Mouse (Mus musculus) kidney, postnatal 0 days (tissue): ENCODE results near the gene Spsb1. TPM values are rescaled to one million over a fixed set of nuclear protein-coding genes. Genes with fewer than 3 reads are reported as not detected.
A peak's percentile ranks its signal among the peaks of the same experiment; 100 is the strongest.

Source experiments
- ATAC-seq: fragments of 200-750 bp; cut with Nextera tagmentation; replicated peaks from 2 replicates; pipeline ENCODE4 v1.8.0; 2017; ENCODE audit warnings: low read depth, moderate number of reproducible peaks, moderate TSS enrichment, moderate library complexity; ENCODE audit not compliant: low FRiP score
- DNase-seq: peaks from one replicate; pipeline ENCODE4 v3.0.0-alpha.2; 2016; ENCODE audit warnings: low spot score
- H3K27ac ChIP-seq: fragments of 300-500 bp; sonication (generic); 2 replicates; pipeline ENCODE4 v1.5.1; 2014; ENCODE audit warnings: mild to moderate bottlenecking
- H3K27me3 ChIP-seq: fragments of 300-500 bp; sonication (generic); 2 replicates; pipeline ENCODE4 v1.6.1; 2014; ENCODE audit warnings: low read length, mixed read lengths; ENCODE audit not compliant: insufficient read depth
- H3K36me3 ChIP-seq: fragments of 300-500 bp; sonication (generic); 2 replicates; pipeline ENCODE4 v1.6.1; 2014; ENCODE audit warnings: low read length, mixed read lengths; ENCODE audit not compliant: insufficient read depth
- H3K4me1 ChIP-seq: fragments of 300-500 bp; sonication (generic); replicated peaks from 2 replicates; pipeline ENCODE4 v1.6.1; 2014; ENCODE audit warnings: antibody characterized with exemption, low read length, mixed read lengths; ENCODE audit not compliant: insufficient read depth
- H3K4me2 ChIP-seq: fragments of 300-500 bp; sonication (generic); 2 replicates; pipeline ENCODE4 v1.6.1; 2014; ENCODE audit warnings: mild to moderate bottlenecking, low read length, moderate library complexity, mixed read lengths
- H3K4me3 ChIP-seq: fragments of 300-500 bp; sonication (generic); replicated peaks from 2 replicates; pipeline ENCODE4 v1.5.1; 2014; ENCODE audit warnings: low read depth, low read length
- H3K9ac ChIP-seq: fragments of 300-500 bp; sonication (generic); 2 replicates; pipeline ENCODE4 v1.6.1; 2014; ENCODE audit warnings: low read depth, low read length
- H3K9me3 ChIP-seq: fragments of 300-500 bp; sonication (generic); replicated peaks from 2 replicates; pipeline ENCODE4 v1.6.1; 2016; ENCODE audit warnings: low read length, inconsistent platforms, mixed read lengths
- CTCF ChIP-seq: IDR thresholded peaks from 2 replicates; pipeline ENCODE4 v1.5.1; 2016; ENCODE audit warnings: antibody characterized with exemption, low read depth, mild to moderate bottlenecking, moderate library complexity
- WGBS: fragments of 180-500 bp; shearing (Covaris S2); extraction: QIAGEN DNeasy Blood & Tissue Kit; methylation state at CpG from one replicate; pipeline ENCODE4 v1.1.7; 2014; 5-methylcytosine and 5-hydroxymethylcytosine counted together
- polyA plus RNA-seq: library from polyadenylated mRNA; unstranded; fragments of >200 nt; fragmentation: Nextera tagmentation; extraction: Ambion mirVana; gene quantifications from 2 replicates; pipeline ENCODE4 v1.2.1, GENCODE M21; 2015

Gene Spsb1
- polyA plus RNA-seq, 1 experiment from 2014 or later = 11.6 TPM

- H3K4me1 ChIP-seq = peaks cover 61% of the 10 kb centered on the region
Measured at GRCm38 (mm10) chr4:149999510-149999900, 44.7 kb upstream of the Spsb1 start.

GRCm38 (mm10) chr4:149998786-149999509 lies 44.1 kb upstream of the Spsb1 start:
- peaks cover 58% of the 10 kb centered on the region for H3K4me1 ChIP-seq
- no peaks in the 10 kb centered on the region for H3K9me3 ChIP-seq
- TF ChIP-seq CTCF = no peak
- no peaks in the 10 kb centered on the region for H3K27me3 ChIP-seq
- 76% methylated on average over 14 of the region's 14 CpGs for WGBS
- H3K4me2 ChIP-seq = no peak overlapping the region
- peak overlapping the region; percentile 89 for H3K27ac ChIP-seq
- H3K4me3 ChIP-seq = no peak overlapping the region
- peaks cover 10% of the 10 kb centered on the region; the same call in 1 of the 2 replicates for H3K36me3 ChIP-seq
- H3K9ac ChIP-seq = no peak overlapping the region
- DNase-seq (no peak), ATAC-seq (no peak)

More at GRCm38 (mm10) chr4:149999510-149999900, 44.7 kb upstream of the Spsb1 start:
- WGBS = 63% methylated on average over 9 of the region's 9 CpGs
- Histone ChIP-seq H3K27ac (peak overlapping the region; percentile 89), H3K4me2 (no peak overlapping the region), H3K9me3 (no peaks in the 10 kb centered on the region), H3K36me3 (peaks cover 5% of the 10 kb centered on the region; the same call in 1 of the 2 replicates), H3K9ac (no peak overlapping the region), H3K27me3 (no peaks in the 10 kb centered on the region), H3K4me3 (no peak overlapping the region)
- no peak for TF ChIP-seq CTCF
- ATAC-seq (no peak), DNase-seq (no peak)

GRCm38 (mm10) chr4:149997999-149998398 lies 43.2 kb upstream of the Spsb1 start:
- Histone ChIP-seq H3K4me2 (no peak overlapping the region), H3K36me3 (peaks cover 10% of the 10 kb centered on the region; the same call in 1 of the 2 replicates), H3K27me3 (no peaks in the 10 kb centered on the region), H3K27ac (0 out of 2 replicates have a peak overlapping the region, but pooled peaks have one; percentile 89), H3K9ac (no peak overlapping the region), H3K9me3 (no peaks in the 10 kb centered on the region), H3K4me1 (peaks cover 50% of the 10 kb centered on the region), H3K4me3 (no peak overlapping the region)
- no peak for ATAC-seq
- no peak for TF ChIP-seq CTCF
- DNase-seq = no peak
- 54% methylated on average over 10 of the region's 10 CpGs for WGBS

GRCm38 (mm10) chr4:149996440-149996839 lies 41.6 kb upstream of the Spsb1 start:
- no peak overlapping the region for H3K4me3 ChIP-seq
- 0 out of 2 replicates have a peak overlapping the region, but pooled peaks have one; percentile 5 for H3K27ac ChIP-seq
- ATAC-seq = no peak
- peaks cover 37% of the 10 kb centered on the region for H3K4me1 ChIP-seq
- H3K4me2 ChIP-seq = no peak overlapping the region
- H3K9me3 ChIP-seq = no peaks in the 10 kb centered on the region
- H3K36me3 ChIP-seq = peaks cover 10% of the 10 kb centered on the region; the same call in 1 of the 2 replicates
- TF ChIP-seq CTCF = no peak
- H3K9ac ChIP-seq = no peak overlapping the region
- WGBS = 55% methylated on average over 7 of the region's 7 CpGs
- DNase-seq = no peak
- H3K27me3 ChIP-seq = no peaks in the 10 kb centered on the region

GRCm38 (mm10) chr4:149995911-149996310 lies 41.1 kb upstream of the Spsb1 start:
- Histone ChIP-seq H3K4me3 (no peak overlapping the region), H3K36me3 (peaks cover 10% of the 10 kb centered on the region; the same call in 1 of the 2 replicates), H3K27ac (0 out of 2 replicates have a peak overlapping the region, but pooled peaks have one; percentile 5), H3K27me3 (no peaks in the 10 kb centered on the region), H3K4me1 (peaks cover 37% of the 10 kb centered on the region), H3K9ac (no peak overlapping the region), H3K4me2 (no peak overlapping the region), H3K9me3 (no peaks in the 10 kb centered on the region)
- TF ChIP-seq CTCF = no peak
- WGBS = 82% methylated on average over 7 of the region's 7 CpGs
- no peak for ATAC-seq
- no peak for DNase-seq

GRCm38 (mm10) chr4:149994218-149994617 lies 39.4 kb upstream of the Spsb1 start:
- ATAC-seq (no peak), DNase-seq (no peak)
- no peak overlapping the region for H3K4me3 ChIP-seq
- H3K9me3 ChIP-seq = no peaks in the 10 kb centered on the region
- peaks cover 37% of the 10 kb centered on the region for H3K4me1 ChIP-seq
- no peak overlapping the region for H3K9ac ChIP-seq
- no peak overlapping the region for H3K4me2 ChIP-seq
- H3K27me3 ChIP-seq = no peaks in the 10 kb centered on the region
- no peak for TF ChIP-seq CTCF
- WGBS = 92% methylated on average over 10 of the region's 10 CpGs
- peaks cover 10% of the 10 kb centered on the region; the same call in 1 of the 2 replicates for H3K36me3 ChIP-seq
- no peak overlapping the region for H3K27ac ChIP-seq
